Mouse (Mus musculus): ENCODE measurements around the gene Olfr907.

The Olfr907 gene

DNA sequence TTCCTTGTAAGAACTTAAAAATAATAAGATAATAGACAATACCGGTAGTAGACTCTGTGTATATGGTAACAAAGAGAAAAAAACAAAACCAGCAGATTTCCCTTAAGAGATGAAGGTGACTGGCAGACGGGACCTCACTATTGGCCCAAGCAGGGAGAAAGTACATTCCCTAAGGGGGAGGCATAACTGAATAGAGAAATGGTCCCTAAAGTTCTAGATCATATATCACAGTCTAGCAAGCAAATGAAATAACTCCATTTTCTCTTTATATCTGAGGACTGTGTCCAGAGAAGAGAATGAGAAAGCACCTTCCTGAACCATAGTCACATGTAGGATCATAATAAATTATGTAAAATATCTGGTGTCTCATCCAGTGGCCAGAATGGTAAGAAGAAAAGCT, at the start of gene Olfr907:
Gene Olfr907 (plus strand): TSS at position 301 of the 400 bp plus-strand sequence.
- DNase-seq = no peak

DNA sequence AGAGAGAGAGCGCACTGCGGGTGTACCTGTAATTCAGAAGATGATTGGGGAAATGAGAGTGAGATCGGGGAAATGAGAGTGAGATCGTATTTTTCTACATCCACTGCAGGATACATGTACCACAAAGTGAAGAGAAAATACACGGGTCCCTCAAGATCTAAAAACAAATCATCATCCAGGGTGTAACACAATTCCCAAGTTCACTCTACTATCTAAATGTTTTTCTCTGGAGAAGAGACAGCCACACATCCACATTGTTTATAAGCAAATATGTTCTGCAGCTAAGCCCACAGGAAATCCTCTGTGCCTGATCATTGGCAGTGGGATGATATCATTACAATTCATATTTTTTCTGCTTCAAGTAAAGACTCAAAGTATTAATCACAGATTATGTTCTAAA, 48.2 kb upstream of the Olfr907 start, which contains the start of gene Olfr902:
Gene Olfr902 (plus strand): TSS at position 301 of the 400 bp plus-strand sequence.
- no peak for DNase-seq

DNA sequence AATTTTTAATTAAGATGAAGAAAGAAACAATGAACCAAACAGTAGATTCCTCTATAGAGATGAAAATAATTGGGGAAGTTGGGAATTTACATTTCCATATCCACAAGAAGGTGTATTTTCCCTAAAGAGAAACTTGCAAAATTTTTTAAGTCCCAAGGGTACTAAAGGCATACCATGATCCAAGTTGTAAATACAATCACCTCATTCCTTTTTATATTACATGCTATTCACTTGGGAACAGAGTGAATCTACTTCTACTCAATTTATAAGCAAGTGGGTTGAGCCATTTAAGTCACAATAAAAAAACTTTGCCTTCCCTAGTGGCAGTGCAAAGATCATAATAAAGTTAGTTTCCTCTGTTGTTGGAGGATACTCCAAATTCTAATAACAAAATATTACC, 32.8 kb upstream of the Olfr907 start, which contains the start of gene Olfr904:
Gene Olfr904 (plus strand): TSS at position 301 of the 400 bp plus-strand sequence.
- no peak for DNase-seq

DNA sequence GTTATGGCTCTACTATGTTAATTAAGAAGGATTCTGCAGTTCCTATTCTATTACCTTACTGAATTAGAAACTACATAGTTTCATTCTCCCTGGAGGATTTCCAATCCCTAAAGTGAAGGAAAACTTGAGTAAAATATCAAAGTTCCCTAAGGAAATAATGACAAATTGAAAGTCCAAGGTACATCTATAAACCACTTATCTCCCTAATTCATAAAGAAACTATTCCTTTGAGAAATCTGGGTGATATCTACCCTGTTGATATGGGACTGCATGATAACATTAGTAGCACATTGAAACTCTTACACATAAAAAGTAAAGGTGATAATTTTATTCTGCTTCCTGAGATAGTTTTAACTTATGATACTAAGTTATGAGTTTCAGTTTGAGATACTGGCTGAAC, 24.8 kb upstream of the Olfr907 start, which contains the start of gene Olfr905:
Gene Olfr905 (plus strand): TSS at position 301 of the 400 bp plus-strand sequence.
- DNase-seq = no peak

DNA sequence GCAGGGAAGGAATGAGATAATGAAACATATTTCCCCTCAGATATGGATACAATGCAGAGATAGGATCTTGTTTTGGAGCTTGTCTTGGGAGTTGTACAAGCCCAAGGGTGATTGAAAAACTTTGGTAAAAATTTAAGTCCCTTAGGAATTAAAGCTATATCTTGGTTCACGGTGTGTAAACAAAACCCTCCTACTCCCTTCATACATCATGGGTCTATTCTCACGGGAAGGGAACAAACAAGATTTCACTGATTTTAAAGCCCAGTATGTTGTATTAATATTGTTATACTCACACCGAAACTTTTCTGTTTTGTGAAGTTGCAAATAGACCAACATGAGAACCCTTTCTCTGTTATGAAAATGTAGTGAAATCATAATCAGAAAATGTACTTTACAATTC, 8.8 kb upstream of the Olfr907 start, which contains the start of gene Olfr906:
Gene Olfr906 (plus strand): TSS at position 301 of the 400 bp plus-strand sequence.
- no peak for DNase-seq

DNA sequence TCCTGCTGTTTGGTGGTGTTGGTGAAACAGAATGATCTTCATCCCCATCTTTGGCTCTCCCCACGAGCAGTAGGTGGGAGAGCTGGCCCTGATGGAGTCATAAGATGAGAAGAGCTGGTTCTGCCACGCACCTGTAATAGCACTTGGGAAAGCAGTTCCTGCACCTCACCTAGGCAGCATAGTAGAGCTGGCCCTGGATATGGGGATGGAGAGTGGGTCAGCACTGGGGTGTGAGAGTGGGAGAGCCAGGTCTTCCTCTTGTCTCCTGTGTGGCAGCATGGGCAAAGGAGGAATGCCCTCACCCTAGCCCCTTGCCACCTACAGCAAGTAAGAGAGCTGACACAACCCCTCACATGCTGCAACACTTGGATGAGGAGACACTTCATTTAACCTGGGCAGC, 16.8 kb downstream of the Olfr907 start:
- DNase-seq = no peak

DNA sequence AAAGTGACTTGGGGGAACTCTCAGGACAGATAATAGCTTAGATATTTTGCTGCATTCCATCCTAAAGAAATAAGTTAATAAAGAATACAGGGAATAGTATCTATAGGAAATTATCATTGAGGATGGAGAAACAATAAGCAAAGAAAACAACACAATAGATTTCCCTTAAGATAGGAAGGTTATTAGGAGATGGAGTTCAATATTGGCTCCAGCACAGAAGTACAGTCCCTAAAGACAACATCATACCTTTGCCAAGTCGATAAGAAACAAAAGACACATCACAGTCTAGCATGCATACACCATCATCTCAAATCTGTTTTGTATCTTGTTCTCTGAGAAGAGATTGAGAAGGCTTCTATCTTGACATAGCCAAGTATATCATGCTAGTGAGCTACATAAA, 25.7 kb downstream of the Olfr907 start, which contains the start of gene Olfr911-ps1:
Gene Olfr911-ps1 (plus strand): TSS at position 301 of the 400 bp plus-strand sequence.
- DNase-seq = no peak

DNA sequence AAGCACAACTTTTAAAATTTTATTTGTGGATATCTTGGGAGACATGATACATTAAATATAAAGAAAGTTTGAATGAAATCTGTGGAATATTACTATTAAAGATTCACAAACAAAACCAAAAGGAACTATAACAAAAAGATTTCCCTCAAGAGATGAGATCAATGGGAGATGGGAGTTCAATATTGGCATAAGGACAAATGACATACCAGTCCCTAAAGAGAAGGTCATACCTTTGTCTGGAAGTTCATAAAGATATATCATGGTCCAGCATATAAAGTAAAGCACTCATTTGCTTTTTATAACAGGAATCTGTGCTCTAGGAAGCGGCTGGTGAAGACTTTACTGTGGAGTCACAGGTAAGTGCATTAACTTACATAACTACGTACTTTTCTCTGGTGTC, 41.9 kb downstream of the Olfr907 start, which contains the start of gene Olfr910:
Gene Olfr910 (plus strand): TSS at position 301 of the 400 bp plus-strand sequence.
- DNase-seq = no peak
